Mouse (Mus musculus) bone marrow macrophage, adult 2 months (primary cell): ENCODE data around the gene Ripor3. TPM values are rescaled to one million over a fixed set of nuclear protein-coding genes. Genes with fewer than 3 reads are reported as not detected.

Source experiments
- H3K27ac ChIP-seq: 2 replicates; pipeline ENCODE4 v1.5.1; 2012; ENCODE audit warnings: low read depth, low read length; ENCODE audit not compliant: insufficient read depth
- H3K4me1 ChIP-seq: 2 replicates; pipeline ENCODE4 v1.6.1; 2012; ENCODE audit warnings: low read length; ENCODE audit not compliant: control insufficient read depth, insufficient read depth
- H3K4me3 ChIP-seq: 2 replicates; pipeline ENCODE4 v1.5.1; 2012; ENCODE audit warnings: mild to moderate bottlenecking, low read length, moderate library complexity; ENCODE audit not compliant: insufficient read depth
- CTCF ChIP-seq: IDR thresholded peaks from 2 replicates; pipeline ENCODE4 v1.5.1; 2012; ENCODE audit warnings: low read depth, mild to moderate bottlenecking, low read length, moderate library complexity
- POLR2A ChIP-seq: IDR thresholded peaks from 2 replicates; pipeline ENCODE4 v1.6.1; 2012; ENCODE audit warnings: mild to moderate bottlenecking, low read depth, low read length, borderline replicate concordance
- polyA plus RNA-seq: library from polyadenylated mRNA; stranded (reverse); fragments of >200 nt; gene quantifications from 2 replicates; pipeline ENCODE4 v1.2.4, GENCODE M21; 2012; ENCODE audit not compliant: missing spikeins, insufficient read depth, insufficient read length

Gene Ripor3
- polyA plus RNA-seq, 1 experiment, result not detected

DNA sequence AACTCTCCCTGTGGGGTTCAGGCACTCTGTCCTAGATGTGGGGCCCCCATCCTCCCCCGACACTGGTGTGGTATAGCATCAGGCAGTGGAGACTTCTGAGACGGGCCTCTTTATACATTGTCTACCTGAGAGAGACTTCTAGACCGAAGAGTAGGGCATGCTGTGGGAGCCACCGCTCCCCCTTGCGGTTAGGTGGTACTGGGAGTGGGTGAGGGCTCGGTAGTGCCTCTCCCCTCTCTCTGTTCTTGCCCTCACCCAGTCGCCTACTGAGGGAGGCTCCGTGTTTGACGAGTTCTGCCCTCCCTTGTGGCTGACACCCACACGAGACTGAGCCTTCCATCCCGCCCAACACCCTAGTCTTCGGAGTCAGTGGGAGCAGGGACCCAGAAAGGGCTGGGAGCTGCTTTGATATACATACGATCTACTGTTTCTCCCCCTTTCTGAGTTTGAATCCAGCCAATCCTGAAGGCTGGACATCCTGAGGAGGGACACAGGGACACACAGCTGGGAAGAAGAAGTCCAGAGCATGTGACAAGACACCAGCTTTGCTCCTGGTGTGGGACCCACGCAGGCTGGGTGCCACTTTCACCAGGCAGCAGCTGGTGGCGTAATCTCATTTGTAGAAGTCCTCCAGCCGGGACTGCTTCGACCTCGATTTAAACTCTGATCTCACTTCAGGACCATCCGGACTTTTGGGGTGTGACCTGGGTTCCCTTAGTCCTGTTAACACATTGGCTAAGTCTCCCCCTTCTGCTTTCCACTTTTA lies 14.4 kb downstream of the Ripor3 start:
- H3K4me3 ChIP-seq, result no peak overlapping the region
- TF ChIP-seq CTCF, result no peak
- no peak for TF ChIP-seq POLR2A
- peaks cover 4% of the 10 kb centered on the region for H3K4me1 ChIP-seq
- H3K27ac ChIP-seq, result no peak overlapping the region

DNA sequence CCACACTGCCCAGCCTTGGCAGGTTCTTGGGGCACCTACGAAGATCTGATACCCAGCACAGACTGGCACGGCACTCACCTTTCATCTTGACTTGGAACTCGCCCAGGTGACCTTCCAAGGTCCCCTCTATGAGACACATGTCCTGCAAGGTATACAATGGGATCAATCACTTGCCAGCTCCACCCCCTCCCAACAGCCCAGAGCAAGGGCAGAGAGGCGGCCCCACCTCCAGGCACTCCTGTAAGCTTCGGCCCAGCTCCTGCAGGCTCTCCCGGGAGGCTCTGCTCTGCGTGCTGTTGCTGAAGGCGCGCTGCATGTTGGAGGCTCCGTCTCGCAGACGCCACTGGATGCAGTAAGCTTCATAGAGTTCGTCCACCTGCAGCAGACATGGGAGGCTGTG lies 17.2 kb downstream of the Ripor3 start:
- TF ChIP-seq POLR2A (no peak), CTCF (no peak)
- H3K4me3 ChIP-seq, result no peak overlapping the region
- H3K4me1 ChIP-seq, result peaks cover 4% of the 10 kb centered on the region
- no peak overlapping the region for H3K27ac ChIP-seq

DNA sequence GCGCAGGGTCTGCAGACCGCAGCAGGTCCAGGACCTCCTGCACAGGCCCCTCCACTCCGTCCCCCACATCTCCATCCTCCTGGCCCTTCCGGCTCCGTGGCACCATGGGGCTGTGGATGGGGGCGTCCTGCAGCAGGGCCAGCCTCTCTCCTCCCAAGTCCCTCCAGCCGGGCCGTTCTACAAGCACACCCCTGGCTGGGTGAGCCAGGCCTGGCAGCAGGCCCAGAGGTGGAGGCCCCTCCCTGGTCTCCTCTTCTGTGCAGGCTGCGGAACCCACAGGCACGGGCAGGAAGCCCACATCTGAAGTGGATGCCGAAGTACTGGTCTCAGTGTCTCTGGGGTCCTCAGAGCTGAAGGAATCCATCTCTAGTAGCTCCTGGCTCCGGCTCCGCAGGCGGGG lies 21.1 kb downstream of the Ripor3 start:
- H3K4me1 ChIP-seq, result 0 out of 2 replicates have a peak, but pooled peaks cover 2% of the 10 kb centered on the region
- H3K27ac ChIP-seq, result no peak overlapping the region
- no peak for TF ChIP-seq POLR2A
- H3K4me3 ChIP-seq, result no peak overlapping the region

DNA sequence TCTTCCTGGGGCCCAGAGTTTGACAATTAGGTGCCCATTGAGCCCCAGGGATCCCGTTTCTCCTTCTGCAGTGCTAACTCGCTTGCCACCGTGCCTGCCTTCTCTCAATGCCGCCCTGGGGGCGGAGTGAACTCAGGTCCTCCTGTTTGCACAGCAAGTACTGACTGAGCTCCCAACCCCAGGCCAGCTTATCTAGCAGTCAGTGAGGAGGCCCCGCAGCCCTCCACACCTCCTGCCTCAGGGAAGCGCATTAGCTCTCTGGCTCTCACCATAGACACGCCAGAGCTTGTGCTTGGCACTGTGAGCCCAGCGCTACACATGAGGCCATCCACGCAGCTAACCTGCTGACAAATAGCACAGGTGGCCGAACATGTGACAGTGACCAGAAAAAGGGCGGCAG lies 22.8 kb downstream of the Ripor3 start:
- Histone ChIP-seq H3K4me1 (peaks cover 2% of the 10 kb centered on the region; the same call in 1 of the 2 replicates), H3K27ac (no peak overlapping the region), H3K4me3 (no peak overlapping the region)
- TF ChIP-seq POLR2A (no peak), CTCF (no peak)

DNA sequence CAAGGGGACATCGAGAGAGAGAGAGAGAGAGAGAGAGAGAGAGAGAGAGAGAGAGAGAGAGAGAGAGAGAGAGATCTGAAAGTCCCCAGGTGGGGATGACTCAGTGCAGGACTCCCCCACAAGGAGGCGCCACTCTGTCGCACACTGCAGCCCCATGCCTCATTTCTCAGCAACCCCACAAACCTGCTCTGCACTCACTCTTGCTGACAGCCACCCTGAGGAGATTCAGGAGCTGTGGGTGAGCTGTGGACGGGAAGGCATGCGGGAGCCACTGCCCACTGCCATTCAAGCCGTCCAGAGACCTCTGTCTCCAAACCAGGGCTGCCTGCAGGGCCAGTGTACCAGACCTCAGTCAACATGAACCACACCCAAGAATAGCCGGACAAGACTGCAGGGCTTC lies 23.7 kb downstream of the Ripor3 start:
- Histone ChIP-seq H3K4me1 (peaks cover 2% of the 10 kb centered on the region; the same call in 1 of the 2 replicates), H3K27ac (no peak overlapping the region), H3K4me3 (no peak overlapping the region)
- TF ChIP-seq POLR2A (no peak), CTCF (no peak)

DNA sequence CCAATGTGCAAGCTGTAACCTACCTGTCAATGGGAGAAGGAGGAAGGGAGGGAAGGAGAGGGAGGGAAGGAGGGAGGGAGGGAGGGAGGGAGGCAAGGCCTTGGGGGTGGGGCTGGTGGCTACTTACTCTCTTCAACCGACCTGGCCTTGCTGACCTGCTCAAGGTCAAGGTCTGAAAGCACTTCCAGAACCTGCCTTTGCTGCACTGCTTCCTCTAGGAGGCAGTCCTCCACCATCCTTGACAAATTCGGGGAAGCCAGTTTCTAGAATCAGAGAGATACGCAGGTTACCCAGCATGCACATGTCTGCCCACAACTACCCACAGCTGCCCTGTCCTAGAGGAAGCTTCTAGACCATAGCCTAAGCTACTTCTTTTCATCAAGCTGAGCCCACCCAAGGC lies 25.5 kb downstream of the Ripor3 start:
- TF ChIP-seq CTCF, result no peak
- TF ChIP-seq POLR2A, result no peak
- Histone ChIP-seq H3K27ac (no peak overlapping the region), H3K4me1 (peaks cover 2% of the 10 kb centered on the region; the same call in 1 of the 2 replicates), H3K4me3 (no peak overlapping the region)

DNA sequence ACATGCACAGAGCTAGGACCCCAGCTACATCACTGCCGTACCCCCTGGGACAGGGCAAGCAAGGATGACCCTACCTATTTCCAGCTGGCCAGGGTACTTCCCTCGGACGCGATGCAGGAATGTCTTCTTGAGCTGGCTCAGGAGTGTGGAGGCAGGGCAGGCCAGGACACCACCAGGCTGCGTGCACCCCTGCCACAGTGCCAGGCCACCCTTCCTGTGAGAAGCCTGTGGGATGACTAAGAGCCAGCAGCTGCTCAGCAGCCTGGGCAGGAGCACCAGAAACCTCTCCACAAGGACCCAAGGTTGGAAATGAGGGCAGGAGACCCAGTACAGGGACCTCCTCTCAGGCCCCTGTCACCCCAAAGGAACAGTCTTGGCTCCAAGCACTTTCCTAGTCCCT lies 26.0 kb downstream of the Ripor3 start:
- Histone ChIP-seq H3K4me3 (no peak overlapping the region), H3K4me1 (peaks cover 2% of the 10 kb centered on the region; the same call in 1 of the 2 replicates), H3K27ac (no peak overlapping the region)
- TF ChIP-seq POLR2A (no peak), CTCF (no peak)

DNA sequence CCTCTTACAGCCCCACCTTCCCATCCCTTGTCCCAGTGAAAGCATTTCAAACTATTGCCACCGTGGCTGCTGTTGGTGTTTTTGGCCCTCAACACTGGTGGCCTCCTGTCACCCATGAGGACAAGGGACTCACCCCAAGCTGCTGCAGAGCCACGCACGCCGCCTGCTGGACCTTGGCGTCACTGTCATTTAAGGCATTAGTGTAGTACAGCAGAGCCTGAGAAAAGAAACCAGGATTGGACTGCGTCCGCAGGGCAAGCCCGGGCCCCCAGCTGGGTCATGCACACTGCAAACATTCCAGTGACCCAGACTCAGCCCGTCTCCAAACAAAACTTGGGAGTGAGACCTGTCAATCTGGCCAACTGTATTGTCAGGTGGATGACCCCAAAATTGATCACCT lies 27.8 kb downstream of the Ripor3 start:
- no peak overlapping the region for H3K27ac ChIP-seq
- TF ChIP-seq CTCF, result no peak
- TF ChIP-seq POLR2A, result no peak
- no peaks in the 10 kb centered on the region; the same call in 1 of the 2 replicates for H3K4me1 ChIP-seq
- no peak overlapping the region for H3K4me3 ChIP-seq

DNA sequence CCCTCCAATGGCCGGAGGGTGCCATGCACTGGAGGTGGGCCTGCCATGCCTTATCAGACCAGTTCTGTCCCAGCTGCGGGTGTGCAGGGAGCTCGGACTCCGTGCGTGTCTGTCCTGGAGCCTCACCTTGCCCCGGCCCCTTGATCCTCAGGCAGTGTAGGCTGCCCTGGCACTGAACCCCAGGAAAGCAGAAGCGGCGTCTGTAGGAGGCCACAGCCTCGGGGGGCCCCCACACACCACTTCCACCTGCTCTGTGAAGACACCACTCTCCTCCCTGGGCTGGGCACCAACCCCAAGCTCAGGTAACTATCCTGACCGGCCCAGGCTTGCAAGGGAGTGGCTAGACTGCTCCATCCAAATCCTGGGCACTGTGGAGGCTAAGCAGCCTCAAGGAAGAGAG lies 30.0 kb downstream of the Ripor3 start:
- TF ChIP-seq CTCF (no peak), POLR2A (no peak)
- Histone ChIP-seq H3K4me3 (no peak overlapping the region), H3K27ac (no peak overlapping the region), H3K4me1 (no peaks in the 10 kb centered on the region; the same call in 1 of the 2 replicates)

DNA sequence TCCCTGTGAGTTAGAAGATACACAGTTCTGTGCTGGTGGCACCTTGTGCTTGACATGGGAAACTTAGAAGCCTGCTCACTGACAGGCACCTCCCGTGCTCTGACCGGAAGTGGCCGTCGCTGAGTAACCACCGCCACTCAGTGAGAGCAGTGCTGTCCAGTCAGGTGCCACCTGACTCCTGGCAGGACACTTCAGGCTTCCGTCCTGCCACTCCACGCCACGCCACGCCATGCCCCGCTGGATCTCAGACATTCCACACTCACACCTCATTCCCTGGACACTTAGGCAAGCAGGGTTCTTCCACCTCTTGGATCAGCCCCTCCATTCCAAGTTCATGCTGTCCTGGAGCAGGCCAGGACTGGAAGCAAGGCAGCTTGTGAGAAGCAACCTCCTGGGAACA lies 32.1 kb downstream of the Ripor3 start:
- TF ChIP-seq POLR2A (no peak), CTCF (no peak)
- Histone ChIP-seq H3K4me3 (no peak overlapping the region), H3K4me1 (no peaks in the 10 kb centered on the region; the same call in 1 of the 2 replicates), H3K27ac (no peak overlapping the region)
